Mouse (Mus musculus) limb, embryonic 12.5 days (tissue): ENCODE data around the gene Tfeb. TPM values are rescaled to one million over a fixed set of nuclear protein-coding genes. Genes with fewer than 3 reads are reported as not detected.

Experiments
- ATAC-seq: fragments of 200-750 bp; cut with Nextera tagmentation; 2 replicates; pipeline ENCODE4 v1.8.0; 2017; ENCODE audit warnings: low read depth, moderate TSS enrichment; ENCODE audit not compliant: insufficient number of reproducible peaks, insufficient read depth, low FRiP score, low TSS enrichment
- H3K27ac ChIP-seq: fragments of 300-500 bp; sonication (generic); 2 replicates; pipeline ENCODE4 v1.5.1; 2016; ENCODE audit warnings: mild to moderate bottlenecking, moderate library complexity
- H3K27me3 ChIP-seq: fragments of 300-500 bp; sonication (generic); 2 replicates; pipeline ENCODE4 v1.6.1; 2016; ENCODE audit warnings: mild to moderate bottlenecking, moderate library complexity
- H3K36me3 ChIP-seq: fragments of 300-500 bp; sonication (generic); 2 replicates; pipeline ENCODE4 v1.6.1; 2016; ENCODE audit warnings: mild to moderate bottlenecking, moderate library complexity
- H3K4me1 ChIP-seq: fragments of 300-500 bp; sonication (generic); replicated peaks from 2 replicates; pipeline ENCODE4 v1.6.1; 2016
- H3K4me2 ChIP-seq: fragments of 300-500 bp; sonication (generic); 2 replicates; pipeline ENCODE4 v1.6.1; 2016; ENCODE audit warnings: mild to moderate bottlenecking, moderate library complexity
- H3K4me3 ChIP-seq: fragments of 300-500 bp; sonication (generic); replicated peaks from 2 replicates; pipeline ENCODE4 v1.5.1; 2016; ENCODE audit warnings: mild to moderate bottlenecking
- H3K9ac ChIP-seq: fragments of 300-500 bp; sonication (generic); replicated peaks from 2 replicates; pipeline ENCODE4 v1.6.1; 2016; ENCODE audit warnings: mild to moderate bottlenecking, moderate library complexity
- H3K9me3 ChIP-seq: fragments of 300-500 bp; sonication (generic); 2 replicates; pipeline ENCODE4 v1.6.1; 2016; ENCODE audit warnings: mild to moderate bottlenecking, moderate library complexity
- WGBS: fragments of 180-500 bp; shearing (Covaris S2); methylation state at CpG from one replicate; pipeline ENCODE4 v1.1.7; 2016; 5-methylcytosine and 5-hydroxymethylcytosine counted together
- polyA plus RNA-seq: library from polyadenylated mRNA; unstranded; fragments of >200 nt; fragmentation: Nextera tagmentation; extraction: Ambion mirVana; gene quantifications from 2 replicates; pipeline ENCODE4 v1.2.1, GENCODE M21; 2016

The Tfeb gene
- polyA plus RNA-seq, 1 experiment from 2014 or later: 8.8 TPM

DNA sequence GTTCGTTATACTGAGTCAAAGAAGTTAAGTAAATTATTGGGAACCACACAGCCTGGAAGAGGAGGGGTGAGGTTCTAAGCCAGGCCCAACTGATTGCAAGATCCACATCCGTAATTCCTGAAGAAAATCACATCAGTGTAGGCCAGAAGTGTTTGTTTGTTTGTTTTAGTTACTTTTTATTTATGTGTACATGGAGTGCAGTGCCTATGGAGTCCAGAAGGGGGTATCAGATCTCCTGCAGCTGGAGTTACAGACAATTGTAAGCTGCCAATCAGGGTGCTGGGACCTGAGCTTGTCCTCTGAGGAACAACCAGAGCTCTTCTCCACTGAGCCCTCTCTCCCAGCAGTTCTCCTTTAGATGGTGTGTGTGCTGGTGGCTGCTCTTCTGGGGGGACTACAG is 3.4 kb downstream of the Tfeb start:
- peaks cover 8% of the 10 kb centered on the region; the same call in 1 of the 2 replicates for H3K9me3 ChIP-seq
- H3K27ac ChIP-seq: no peak overlapping the region
- no peak for ATAC-seq
- H3K9ac ChIP-seq: no peak overlapping the region
- no peak overlapping the region for H3K4me3 ChIP-seq
- H3K4me1 ChIP-seq: peaks cover 27% of the 10 kb centered on the region
- WGBS: 41% methylated on average over 2 of the region's 2 CpGs
- H3K27me3 ChIP-seq: peaks cover 27% of the 10 kb centered on the region
- no peaks in the 10 kb centered on the region for H3K36me3 ChIP-seq
- H3K4me2 ChIP-seq: no peak overlapping the region

GRCm38 (mm10) chr17:47742991-47743734 is 6.3 kb downstream of the Tfeb start:
- H3K4me1 ChIP-seq: peaks cover 22% of the 10 kb centered on the region
- 42% methylated on average over 16 of the region's 16 CpGs for WGBS
- no peak for ATAC-seq

GRCm38 (mm10) chr17:47744086-47744485 is 7.3 kb downstream of the Tfeb start:
- H3K36me3 ChIP-seq: no peaks in the 10 kb centered on the region
- no peak overlapping the region for H3K9ac ChIP-seq
- peaks cover 8% of the 10 kb centered on the region; the same call in 1 of the 2 replicates for H3K9me3 ChIP-seq
- no peak overlapping the region for H3K4me3 ChIP-seq
- no peak overlapping the region for H3K27ac ChIP-seq
- peaks cover 15% of the 10 kb centered on the region for H3K27me3 ChIP-seq
- no peak overlapping the region for H3K4me2 ChIP-seq
- peaks cover 13% of the 10 kb centered on the region for H3K4me1 ChIP-seq
- whole genome bisulfite sequencing: 95% methylated on average over 14 of the region's 14 CpGs
- ATAC-seq: no peak

More at GRCm38 (mm10) chr17:47742991-47743734, 6.3 kb downstream of the Tfeb start:
- no peaks in the 10 kb centered on the region for H3K36me3 ChIP-seq
- H3K4me2 ChIP-seq: no peak overlapping the region
- H3K9ac ChIP-seq: no peak overlapping the region
- H3K4me3 ChIP-seq: no peak overlapping the region
- peaks cover 20% of the 10 kb centered on the region for H3K27me3 ChIP-seq
- no peak overlapping the region for H3K27ac ChIP-seq
- peaks cover 8% of the 10 kb centered on the region; the same call in 1 of the 2 replicates for H3K9me3 ChIP-seq

- peaks cover 15% of the 10 kb centered on the region for H3K27me3 ChIP-seq
- peaks cover 6% of the 10 kb centered on the region for H3K4me1 ChIP-seq
- H3K9ac ChIP-seq: no peak overlapping the region
- H3K4me2 ChIP-seq: no peak overlapping the region
- H3K36me3 ChIP-seq: no peaks in the 10 kb centered on the region
- 87% methylated on average over 10 of the region's 10 CpGs for WGBS
- ATAC-seq: no peak
- peaks cover 8% of the 10 kb centered on the region; the same call in 1 of the 2 replicates for H3K9me3 ChIP-seq
- H3K27ac ChIP-seq: no peak overlapping the region
- no peak overlapping the region for H3K4me3 ChIP-seq
Measured at GRCm38 (mm10) chr17:47744746-47745368, 8.0 kb downstream of the Tfeb start.

DNA sequence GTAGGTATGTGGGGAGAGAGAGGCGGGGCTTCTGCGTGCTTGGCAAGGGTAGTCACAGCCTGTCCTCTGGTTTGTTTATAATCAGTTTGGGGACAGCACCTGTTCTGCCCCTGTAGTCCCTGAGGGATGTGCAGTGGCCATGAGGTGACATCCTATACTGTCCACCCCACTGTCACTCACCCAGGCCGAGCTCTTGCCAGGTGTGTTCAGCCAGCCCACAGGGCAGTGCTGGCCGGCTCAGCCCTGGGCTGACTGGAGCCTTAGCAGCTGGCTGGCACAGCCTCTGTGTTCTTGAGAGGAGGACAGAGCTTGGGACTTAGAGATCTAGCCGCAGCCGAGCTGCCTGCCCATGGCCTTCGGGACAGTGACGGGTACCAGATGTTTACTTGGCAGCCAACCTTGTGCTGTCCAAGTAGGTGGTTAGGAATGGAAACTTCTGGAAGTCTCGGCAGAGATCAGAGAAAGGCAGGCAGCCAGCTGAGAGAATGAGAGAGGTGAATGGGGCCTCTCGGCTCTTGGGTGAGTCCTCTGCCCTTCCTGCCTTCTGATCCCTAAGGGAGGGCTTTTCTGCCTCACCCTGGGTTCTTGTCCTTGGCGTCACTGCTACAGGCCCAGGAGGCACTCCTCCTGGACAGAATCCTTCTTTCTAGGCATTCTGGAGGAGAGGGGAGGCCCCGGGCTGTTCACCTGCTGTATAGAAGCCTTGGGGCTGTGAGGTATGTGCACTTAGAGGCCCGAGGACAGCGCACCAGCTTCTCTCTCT is 12.1 kb downstream of the Tfeb start:
- Histone ChIP-seq H3K27ac (no peak overlapping the region), H3K4me2 (no peak overlapping the region), H3K4me3 (no peak overlapping the region), H3K27me3 (no peaks in the 10 kb centered on the region; the same call in 1 of the 2 replicates), H3K4me1 (no peaks in the 10 kb centered on the region), H3K9ac (no peak overlapping the region), H3K36me3 (no peaks in the 10 kb centered on the region), H3K9me3 (peaks cover 14% of the 10 kb centered on the region; the same call in 1 of the 2 replicates)
- ATAC-seq: no peak
- 63% methylated on average over 14 of the region's 14 CpGs for WGBS

- Histone ChIP-seq H3K27me3 (no peaks in the 10 kb centered on the region), H3K9ac (no peak overlapping the region), H3K27ac (no peak overlapping the region), H3K4me2 (no peak overlapping the region), H3K4me1 (no peaks in the 10 kb centered on the region), H3K4me3 (no peak overlapping the region), H3K36me3 (no peaks in the 10 kb centered on the region), H3K9me3 (peaks cover 12% of the 10 kb centered on the region; the same call in 1 of the 2 replicates)
- ATAC-seq: no peak
- 73% methylated on average over 3 of the region's 3 CpGs for WGBS
Measured at GRCm38 (mm10) chr17:47749626-47750025, 12.8 kb downstream of the Tfeb start.

DNA sequence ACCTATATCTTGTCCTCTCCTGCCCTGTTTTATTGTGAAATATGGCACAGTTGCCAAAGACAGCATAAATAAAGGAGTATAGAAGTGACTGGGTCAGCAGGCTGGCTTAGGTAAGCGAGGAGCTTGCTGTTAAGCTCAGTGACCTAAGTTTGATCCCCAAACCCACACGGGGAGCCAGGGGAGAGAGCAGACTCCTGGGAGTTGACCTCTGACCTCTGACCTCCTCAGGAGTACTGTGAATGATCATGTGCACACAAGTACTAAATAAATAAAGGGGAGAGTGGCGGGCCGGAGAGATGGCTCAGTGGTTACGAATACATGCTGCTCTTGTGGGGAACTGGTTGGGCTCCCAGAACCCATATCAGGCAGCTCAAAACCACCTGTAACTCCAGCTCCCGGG is 13.3 kb downstream of the Tfeb start:
- no peak overlapping the region for H3K4me3 ChIP-seq
- H3K4me2 ChIP-seq: no peak overlapping the region
- H3K27me3 ChIP-seq: no peaks in the 10 kb centered on the region
- no peak overlapping the region for H3K9ac ChIP-seq
- H3K27ac ChIP-seq: no peak overlapping the region
- peaks cover 7% of the 10 kb centered on the region; the same call in 1 of the 2 replicates for H3K9me3 ChIP-seq
- WGBS: 53% methylated on average over 6 of the region's 6 CpGs
- no peak for ATAC-seq
- no peaks in the 10 kb centered on the region for H3K36me3 ChIP-seq
- H3K4me1 ChIP-seq: no peaks in the 10 kb centered on the region

- Histone ChIP-seq H3K9ac (no peak overlapping the region), H3K36me3 (no peaks in the 10 kb centered on the region), H3K9me3 (0 out of 2 replicates have a peak, but pooled peaks cover 6% of the 10 kb centered on the region), H3K4me2 (no peak overlapping the region), H3K4me3 (no peak overlapping the region), H3K4me1 (no peaks in the 10 kb centered on the region), H3K27me3 (no peaks in the 10 kb centered on the region), H3K27ac (no peak overlapping the region)
- ATAC-seq: no peak
- WGBS: 72% methylated on average over 5 of the region's 5 CpGs
Measured at GRCm38 (mm10) chr17:47751811-47752210, 15.0 kb downstream of the Tfeb start.

DNA sequence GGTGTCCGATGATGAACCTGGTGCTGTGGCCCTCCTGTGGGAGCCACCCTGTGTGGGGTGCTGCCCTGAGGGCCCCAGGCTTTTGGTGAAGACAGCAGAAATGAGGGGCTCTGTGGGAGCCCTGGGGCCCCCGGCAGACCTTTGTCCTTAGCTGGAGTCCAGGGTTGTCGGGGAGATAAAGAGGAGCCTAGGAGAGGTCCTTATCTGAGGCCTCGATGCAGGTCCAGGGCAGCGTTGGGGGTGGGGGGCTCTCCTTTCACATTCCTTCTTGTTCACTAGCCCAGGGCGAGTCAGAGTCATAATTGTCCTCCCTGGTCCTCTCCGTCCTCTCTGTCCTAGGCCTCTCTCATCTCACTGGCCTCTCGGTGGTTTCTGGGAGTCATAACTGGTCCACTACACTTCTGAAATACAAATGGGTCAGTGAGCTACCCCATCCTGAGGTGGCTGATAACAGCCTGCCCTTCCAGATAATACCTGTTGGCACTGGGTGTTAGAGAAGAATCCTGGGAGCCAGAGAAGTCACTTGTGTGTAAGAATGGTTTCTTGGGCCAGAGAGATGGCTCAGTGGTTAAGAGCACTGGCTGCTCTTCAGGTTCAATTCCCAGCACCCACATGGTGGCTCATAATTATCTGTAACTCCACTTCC is 16.4 kb downstream of the Tfeb start:
- no peak overlapping the region for H3K9ac ChIP-seq
- 0 out of 2 replicates have a peak, but pooled peaks cover 6% of the 10 kb centered on the region for H3K9me3 ChIP-seq
- H3K27ac ChIP-seq: no peak overlapping the region
- H3K27me3 ChIP-seq: no peaks in the 10 kb centered on the region
- no peak overlapping the region for H3K4me3 ChIP-seq
- H3K4me2 ChIP-seq: no peak overlapping the region
- no peaks in the 10 kb centered on the region for H3K4me1 ChIP-seq
- H3K36me3 ChIP-seq: no peaks in the 10 kb centered on the region
- ATAC-seq: no peak
- WGBS: 79% methylated on average over 8 of the region's 8 CpGs

GRCm38 (mm10) chr17:47754246-47754645 is 17.4 kb downstream of the Tfeb start:
- WGBS: 86% methylated on average over 10 of the region's 13 CpGs
- Histone ChIP-seq H3K4me3 (no peak overlapping the region), H3K9ac (no peak overlapping the region), H3K27ac (no peak overlapping the region), H3K4me1 (no peaks in the 10 kb centered on the region), H3K27me3 (no peaks in the 10 kb centered on the region), H3K4me2 (no peak overlapping the region), H3K9me3 (0 out of 2 replicates have a peak, but pooled peaks cover 6% of the 10 kb centered on the region), H3K36me3 (no peaks in the 10 kb centered on the region)
- no peak for ATAC-seq
